Mouse (Mus musculus) ovary, adult 18-20 months (tissue): ENCODE data around the gene Lactbl1.

Experiments
- DNase-seq: peaks from one replicate; pipeline ENCODE4 v3.0.0; 2022; ENCODE audit warnings: low spot score, mixed read lengths

The Lactbl1 gene

DNA sequence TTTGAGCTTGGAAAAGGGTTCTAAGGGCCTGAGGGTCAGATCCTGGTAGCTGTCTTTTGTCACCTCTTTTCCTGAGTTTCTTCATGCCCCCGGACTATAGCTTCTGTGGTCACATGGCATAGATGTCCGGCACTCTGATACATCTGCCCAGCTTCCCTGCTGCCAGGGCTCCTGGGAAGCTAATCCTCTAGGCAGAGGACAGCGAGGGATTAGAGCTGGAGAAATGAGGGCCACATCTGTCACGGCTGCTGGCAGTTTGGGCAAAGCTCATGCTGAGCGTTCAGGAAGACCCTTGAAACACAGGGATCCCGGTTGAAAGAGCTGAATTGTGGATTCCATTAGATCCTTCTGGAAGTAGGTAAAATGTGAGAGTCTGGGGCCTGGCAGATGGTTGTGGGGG lies at the start of gene Lactbl1:
Gene Lactbl1, plus strand, starts transcription at position 234 of the 400 bp plus-strand sequence.
- DNase-seq = no peak

DNA sequence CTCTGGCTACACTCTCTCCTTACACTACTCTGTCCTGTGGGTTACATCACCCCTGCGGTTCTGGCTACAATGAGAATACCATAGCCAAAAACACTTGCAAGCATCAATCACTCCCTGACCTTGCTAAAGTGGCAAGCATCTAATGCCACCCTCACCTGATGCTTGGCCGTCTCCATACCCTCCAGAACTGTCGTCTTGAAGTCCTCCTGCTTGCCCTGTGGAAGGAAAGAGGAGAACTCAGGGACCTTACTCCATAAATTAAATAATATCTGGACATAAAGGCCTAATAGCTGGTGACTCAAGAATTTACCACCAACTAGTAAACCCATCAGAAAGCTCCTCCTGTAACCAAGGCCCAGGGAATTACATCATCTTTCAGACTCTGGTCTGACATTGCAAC lies 40.5 kb upstream of the Lactbl1 start:
- no peak for DNase-seq

DNA sequence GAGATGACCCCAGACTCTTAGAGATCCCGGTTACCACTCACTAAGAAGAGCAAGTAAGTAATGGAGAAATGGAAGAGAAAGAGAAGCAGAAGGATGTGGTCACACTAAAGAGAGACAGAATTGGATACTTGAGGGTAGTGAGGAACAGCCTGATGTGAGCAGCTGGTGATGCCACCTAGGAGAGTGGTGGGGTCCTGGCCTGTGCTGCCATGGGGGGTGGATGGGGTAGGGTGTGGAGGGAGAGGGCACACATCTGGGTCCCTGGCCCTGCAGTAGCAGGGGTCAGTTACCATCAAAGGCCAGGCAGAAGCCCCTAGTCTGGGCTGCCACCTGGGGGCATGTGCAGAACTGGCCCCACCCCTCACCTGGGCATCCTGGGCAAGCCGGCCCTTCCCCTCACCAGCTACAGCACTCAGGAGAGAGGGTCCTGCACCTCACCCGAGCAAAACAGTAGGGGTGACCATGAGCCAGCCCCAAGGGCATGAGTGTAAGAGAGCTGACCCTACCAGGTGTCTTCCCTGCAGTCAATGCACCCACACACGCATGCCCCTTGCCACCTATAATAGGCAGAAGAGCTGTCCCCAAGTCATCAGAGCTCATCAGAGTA lies 35.1 kb upstream of the Lactbl1 start:
- DNase-seq = no peak

DNA sequence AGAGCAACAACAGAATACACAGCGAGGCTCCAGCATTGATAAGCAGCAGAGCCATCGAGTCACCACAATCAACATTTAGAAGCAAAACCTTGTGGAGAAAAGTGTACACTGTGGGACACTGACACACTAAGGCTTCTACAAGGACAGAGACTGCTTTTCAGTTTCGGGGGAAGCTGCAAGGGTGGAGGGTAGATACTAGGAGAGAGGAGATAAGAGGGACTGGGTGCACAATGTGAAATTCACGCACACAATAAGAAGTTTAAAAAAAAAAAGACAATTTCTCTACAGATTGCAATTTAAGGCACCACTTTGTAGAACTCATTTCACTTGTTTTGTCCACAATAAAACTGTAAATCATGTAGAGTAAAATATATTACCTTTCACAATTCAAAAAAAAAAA lies 34.4 kb upstream of the Lactbl1 start:
- DNase-seq = no peak

DNA sequence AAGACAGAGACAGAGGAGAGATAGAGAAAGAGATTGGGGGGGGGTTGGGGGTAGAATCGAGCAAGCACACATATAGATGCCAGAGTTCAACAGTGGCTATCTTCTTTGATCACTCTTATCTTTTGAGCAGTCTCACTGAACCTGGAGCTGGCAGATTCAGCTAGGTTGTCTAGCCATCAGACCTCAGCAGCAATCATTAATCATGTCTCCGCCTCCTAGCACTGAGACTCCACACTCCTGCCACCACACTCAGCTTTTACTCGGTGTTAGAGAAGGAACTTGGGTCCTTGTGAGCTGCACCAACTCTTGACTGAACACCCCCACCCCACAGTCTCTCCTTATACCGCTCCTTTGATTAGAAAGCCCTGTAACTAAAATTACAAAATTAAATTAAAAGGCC lies 30.3 kb upstream of the Lactbl1 start:
- DNase-seq = no peak

DNA sequence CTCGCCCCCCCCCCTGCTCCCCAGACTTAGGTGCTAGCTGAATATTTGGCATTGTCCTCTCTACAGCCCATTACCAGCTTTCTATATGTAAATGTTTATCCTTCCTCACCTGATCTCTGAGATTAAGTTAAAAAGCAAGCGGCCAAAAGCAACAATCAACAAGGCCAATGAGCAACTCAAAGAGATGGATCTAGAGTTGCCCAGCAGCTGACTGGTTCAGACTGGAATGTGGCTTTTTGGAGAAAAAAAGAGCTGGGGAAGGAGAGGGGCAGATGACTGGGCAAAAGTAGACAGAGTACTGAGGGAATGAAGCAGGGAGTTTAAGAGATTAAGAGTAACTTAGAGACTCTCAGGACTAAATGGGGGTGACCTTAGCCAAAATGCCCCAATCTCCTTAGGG lies 28.4 kb upstream of the Lactbl1 start:
- DNase-seq = no peak

DNA sequence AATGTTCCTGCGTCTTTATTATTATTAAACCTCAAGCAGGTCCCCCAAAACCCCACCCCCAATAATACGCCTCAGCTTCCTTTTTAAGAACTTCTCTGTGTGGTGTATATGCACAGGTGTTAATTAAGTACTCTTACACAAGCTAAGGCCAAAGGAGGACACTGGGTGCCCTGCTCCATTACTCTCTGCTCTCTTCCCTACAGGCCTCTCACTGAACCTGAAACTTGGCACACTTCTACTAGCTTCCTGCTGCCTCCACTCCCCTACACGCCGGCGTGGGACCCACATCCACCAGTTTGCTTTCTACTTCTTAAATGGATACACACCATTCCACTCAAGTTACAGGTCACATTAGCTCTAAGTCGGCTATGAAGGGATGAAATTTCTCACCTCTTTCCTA lies 27.2 kb upstream of the Lactbl1 start:
- DNase-seq = no peak

DNA sequence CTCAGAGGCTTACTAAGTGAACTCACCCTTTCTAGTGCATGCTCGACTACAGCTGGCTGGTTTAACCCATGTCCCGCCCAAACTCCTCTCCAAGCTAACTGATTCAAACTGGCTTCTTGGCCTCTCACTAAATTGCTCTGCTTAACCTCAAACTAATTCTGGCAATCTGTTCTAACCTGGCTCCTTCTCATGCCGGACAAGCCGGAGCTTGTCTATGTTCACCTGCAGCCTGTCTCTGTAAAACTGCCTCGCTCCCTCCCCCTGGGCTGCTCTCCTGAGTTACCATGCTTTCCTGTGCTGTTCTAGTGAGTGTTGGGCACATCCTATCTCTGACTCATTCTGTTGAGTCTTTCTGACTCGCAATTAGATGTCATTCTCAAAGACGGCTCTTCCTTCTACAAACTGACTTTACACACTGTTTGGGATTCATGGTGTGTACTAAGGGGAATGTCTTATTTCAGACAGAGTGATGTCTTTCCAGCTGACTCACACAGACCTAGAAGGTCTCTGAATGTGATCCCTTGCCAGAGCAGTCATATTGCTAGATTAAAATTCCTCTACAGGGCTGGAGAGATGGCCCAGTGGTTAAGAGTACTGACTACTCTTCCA lies 24.0 kb upstream of the Lactbl1 start:
- DNase-seq = no peak

DNA sequence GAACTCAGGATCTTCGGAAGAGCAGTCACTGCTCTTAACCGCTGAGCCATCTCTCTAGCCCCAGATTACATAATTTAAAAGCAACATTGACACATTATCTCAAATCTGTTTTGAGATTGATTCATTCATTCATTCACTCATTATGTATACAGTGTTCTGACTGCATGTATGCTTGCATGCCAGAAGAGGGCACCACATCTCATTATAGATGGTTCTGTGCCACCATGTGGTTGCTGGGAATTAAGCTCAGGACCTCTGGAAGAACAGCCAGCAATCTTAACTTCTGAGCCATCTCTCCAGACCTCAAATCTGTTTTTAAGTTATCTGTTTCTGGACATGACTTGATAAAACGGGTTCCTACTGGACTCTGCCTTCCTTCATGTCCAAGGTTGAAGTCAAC lies 22.6 kb upstream of the Lactbl1 start:
- DNase-seq = no peak

DNA sequence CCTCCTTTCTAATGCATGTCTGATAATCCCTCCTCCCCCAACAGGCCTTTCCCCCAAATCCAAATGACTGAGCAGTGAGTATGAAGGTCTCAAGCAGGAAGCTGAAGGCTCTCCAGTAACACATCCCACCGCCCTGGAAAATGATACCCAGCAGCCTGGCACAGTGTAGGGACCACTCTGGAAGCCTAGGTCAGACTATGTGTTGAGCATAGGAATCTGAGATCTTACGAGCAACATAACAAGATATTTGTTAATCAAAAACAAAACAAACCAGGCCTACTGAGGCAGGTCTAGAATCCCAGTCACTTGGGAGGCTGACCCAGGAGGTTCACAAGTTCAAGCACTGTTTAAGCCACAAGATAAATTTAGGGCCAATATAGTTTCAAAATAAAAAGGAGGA lies 21.9 kb upstream of the Lactbl1 start:
- no peak for DNase-seq

DNA sequence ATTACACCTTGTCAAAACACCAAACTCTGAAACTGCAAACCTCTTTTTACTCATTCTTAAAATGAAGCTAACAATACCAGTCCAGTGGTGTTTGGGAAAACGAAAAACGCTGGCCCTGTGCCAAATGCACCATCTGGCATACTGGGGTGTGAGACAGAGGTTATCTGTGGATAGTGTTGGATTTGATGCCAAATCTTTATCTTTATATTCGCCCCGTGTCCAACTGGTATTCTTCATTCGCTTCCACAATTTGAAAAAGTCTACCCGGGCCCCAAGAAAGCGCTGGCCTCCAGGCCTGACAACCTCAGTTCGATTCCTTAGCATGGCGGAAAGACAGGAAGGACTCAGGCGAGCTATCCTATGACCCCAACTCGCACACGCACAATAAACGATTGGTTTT lies 20.9 kb upstream of the Lactbl1 start:
- peak; percentile 32 for DNase-seq

DNA sequence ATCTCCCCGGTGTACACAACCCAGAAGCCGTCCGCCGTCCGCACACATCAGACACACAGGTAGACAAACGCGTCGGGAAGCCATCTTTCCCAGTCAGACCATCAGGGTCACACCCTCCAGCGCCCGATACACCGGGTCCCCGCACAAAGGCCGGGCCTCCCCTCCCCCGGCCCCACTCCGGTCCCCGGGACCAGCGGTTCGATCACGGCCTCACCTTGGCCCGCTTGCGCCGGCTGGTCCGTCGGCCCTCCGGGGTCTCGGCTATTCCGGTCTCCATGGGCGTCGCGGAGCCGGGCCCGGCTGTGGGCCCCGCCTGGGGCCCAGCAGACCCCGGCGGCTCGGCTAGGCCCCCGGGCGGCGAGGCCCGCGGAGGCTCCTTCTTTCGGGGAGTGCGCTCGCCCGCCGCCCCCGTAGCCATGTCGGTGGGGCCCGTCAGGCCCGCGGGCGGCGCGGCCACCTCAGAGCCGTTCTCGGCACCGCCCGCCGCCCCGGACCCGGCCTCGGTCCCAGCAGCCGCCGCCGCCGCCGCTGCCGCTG lies 20.3 kb upstream of the Lactbl1 start:
- no peak for DNase-seq

DNA sequence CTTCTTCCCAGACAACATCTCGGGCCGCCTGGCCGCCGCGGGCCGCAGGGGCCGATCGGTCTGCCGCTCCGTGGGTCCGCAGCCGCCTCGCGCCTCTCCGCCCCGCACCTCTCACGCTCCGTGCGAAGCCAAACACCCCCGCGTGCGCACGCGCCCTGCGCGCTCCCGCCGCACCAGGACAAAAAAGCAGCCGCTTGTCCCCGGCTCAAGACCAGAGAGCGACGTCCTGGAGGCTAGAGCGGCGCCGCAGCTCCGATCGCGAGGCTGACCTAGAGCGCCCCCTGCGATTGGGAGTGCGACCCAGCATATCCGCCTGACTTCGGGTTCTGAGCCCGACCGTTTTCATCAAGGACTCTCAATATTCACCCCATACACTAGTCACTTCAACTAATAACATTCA lies 19.9 kb upstream of the Lactbl1 start, which contains the start of gene Kdm1a:
Gene Kdm1a, minus strand, starts transcription at position 156 of the 400 bp plus-strand sequence.
- DNase-seq = peak; percentile 86

DNA sequence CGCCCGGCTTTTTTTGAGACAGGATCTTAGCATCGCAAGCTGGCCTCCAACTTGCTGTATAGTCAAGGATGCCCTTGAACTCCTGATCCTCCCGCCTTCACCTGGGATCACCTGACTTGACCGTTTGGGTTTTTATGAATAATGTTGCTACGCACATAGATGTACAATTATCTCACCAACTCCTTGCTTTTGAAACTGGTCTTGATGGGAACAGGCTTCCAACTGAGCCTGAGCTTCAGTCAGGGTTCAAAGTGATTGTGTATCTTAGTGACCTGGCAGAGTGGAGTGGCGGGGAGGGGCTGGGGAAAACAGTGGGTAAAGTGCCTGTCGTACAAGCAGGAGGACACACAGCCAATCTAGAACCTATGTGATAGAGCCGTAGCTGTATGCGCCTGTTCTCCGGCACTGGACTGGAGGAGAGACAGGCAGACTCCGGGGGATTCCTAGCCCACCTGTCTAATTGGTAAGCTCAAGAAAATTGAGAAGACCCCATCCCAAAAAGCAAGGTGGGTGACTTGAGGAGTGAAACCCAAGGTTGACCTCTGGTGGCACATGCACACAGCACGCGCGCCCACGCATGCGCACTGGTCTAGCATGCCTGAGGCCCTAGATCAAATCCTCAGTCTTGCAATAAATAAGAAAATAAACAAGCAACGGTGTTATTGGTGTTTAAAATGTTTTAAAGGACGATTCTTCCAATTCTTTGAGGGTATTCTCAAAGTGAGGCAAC lies 16.5 kb upstream of the Lactbl1 start:
- DNase-seq = no peak

DNA sequence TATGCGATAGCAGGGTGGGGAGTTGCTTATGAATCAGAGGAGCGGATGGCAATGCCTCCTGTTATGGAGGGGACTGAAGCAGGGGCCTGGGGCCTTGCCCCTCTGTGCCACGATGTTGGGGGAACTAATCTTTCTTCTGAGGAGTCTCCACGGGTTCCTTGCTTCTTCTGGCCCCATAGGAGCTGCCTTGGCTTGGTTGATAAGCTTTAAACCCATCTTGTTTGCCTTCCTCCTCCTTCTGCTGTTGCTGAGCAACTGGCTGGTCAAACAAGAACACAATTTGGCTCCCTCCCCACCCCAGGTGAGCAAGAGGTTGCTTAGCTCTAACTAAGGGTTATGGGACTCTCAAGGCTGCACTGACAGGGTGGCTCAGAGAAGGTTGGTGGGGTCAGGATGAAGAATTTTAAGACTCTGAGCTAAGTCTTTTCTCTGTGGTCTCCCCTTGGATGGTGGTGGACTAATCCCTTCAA lies 12.0 kb upstream of the Lactbl1 start, which contains the start of gene Tex46:
Gene Tex46, plus strand, starts transcription at position 51 of the 470 bp plus-strand sequence.
- no peak for DNase-seq

DNA sequence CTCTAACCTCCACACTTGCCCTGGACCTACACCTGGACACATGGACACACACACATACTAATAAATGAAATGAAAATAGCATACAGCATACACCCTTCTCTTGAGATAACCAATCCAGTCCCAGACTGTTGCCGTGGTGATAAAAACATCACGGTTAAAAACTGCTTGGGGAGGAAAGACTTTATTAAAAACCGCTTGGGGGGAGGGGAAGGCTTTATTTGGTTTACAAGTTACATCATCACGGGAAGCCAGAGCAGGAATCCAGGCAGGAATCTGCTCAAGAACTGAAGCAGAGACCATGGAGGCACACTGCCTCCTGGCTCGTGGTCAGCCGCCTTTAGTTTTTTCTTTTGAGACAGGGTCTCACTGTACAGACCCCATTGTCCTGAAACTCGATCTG lies 8.8 kb upstream of the Lactbl1 start:
- DNase-seq = no peak

DNA sequence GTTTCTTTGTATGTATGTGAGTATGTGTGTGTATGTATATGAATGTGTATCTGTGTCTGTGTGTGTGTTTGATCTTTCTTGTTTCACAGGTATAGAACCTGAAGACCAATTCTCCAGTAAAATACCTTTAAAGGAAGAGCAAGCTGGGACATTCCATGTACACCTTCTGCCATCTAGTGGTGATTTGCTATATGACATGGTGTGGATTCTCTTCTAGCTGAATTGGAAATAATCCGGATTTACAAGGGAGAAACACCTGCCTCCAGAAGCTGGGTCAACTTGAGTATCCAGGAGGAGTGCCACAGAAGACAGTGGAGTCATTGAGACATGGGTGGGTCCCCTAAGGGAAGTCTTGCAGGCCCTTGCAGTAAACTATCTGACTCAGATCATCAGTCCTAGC lies 1.1 kb upstream of the Lactbl1 start:
- no peak for DNase-seq

DNA sequence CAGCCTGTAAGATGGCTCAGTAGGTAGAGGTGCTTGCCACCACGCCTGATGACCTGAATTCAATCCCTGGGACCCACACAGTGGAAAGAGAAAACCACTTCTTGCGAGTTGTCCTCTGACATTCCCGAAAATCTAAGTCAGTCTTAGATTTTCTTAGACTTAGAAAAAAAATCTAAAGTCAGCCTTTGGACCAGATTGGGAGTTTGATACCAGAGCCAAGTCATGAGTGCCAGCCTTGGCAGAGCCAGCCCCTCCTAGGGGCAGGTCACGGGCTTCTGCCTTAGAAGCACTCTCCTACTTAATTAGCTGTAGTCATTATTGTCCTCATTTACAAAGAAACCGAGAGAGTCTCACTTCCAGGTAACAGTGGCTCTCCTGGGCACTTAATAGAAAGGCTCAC lies 465 bp upstream of the Lactbl1 start:
- DNase-seq = no peak

DNA sequence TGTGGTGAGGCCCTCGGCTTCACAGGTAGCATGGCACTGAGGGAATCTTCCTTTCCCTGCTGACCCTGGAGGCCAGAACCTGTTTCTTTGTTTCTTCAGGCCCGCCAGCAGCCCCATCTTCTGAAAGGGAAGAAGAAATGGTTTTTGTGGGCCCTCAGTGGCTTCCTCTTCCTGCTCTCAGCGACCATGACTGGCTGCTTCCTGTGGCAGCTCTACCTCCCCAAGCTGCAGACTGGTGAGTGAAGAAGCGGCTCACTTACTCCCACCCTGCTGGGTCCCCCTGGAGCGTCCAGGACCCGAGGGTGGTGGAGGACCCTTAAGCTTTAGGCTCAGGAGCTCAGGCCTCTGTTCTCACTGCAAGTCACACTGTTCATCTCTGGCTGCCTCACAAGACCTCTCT lies 4.2 kb downstream of the Lactbl1 start:
- no peak for DNase-seq

DNA sequence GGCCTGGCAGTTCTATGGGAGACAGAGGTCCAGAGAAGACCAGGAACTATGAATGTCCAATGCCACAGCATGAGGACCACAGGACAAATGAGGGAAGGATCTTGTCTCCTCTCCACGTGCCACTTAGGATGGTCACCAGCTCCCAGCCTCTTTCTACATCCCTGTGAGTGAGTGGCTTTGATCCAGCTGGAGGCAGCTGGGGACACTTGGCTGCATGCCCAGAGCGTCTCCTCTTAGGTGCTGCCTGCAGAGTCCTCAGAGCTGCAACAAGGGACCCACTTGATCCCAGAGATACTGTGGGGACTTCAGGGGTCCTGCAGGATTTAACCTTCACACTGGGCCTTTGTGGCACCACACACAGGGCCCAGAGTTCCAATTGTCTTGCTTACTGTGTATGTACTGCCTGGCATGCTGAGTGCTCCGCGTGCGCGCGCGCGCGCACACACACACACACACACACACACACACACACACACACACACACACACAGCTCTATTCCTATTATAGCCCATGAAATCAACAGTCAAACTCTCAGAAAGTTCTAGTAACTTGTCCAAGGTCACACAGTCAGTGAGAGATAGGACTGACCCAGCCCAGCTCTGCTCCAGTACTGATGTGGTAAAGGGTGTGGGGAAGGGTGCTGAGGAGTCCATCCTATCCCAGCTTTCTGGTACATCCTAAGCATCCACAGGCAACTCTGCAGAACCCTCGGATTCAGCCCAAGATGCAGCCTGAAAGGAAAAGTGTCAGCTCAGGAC lies 9.0 kb downstream of the Lactbl1 start:
- DNase-seq = no peak

DNA sequence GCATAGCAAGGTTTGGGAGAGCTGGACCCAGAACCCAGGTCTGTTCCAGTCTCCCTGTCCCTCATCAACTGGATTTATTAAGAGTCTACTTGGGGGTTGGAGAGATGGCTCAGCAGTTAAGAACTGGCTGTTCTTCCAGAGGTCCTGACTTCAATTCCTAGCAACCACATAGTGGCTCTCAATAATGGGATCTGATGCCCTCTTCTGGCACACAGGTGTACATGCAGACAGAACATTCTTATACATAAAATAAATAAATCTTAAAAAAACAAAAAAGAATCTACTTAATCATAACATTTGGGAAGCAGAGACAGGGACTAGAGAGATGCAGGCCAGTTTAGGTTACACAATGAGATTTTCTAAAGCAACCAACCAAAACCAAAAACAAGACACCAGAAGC lies 13.6 kb downstream of the Lactbl1 start:
- no peak for DNase-seq

DNA sequence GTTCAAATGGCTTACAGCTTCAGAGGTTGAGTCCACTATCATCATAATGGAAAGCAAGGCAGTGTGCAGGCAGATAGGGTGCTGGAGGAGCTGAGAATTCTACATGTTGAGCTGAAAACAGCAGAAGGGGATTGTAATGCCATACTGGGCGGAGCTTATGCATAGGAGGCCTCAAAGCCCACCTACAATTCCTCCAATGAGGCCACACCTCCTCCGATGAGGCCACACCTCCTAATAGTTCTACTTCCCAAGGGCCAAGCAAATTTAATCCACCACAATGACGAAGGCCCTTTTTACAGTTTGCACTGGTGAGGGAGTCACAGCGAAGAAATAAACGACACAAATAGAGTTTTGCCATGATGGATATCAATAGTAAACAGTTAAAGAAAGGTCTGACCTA lies 14.1 kb downstream of the Lactbl1 start:
- DNase-seq = no peak
